Mouse (Mus musculus): ENCODE measurements around the gene Lpcat2b.
"Not testable (repeated sequence)": the region's sequence is repeated elsewhere in the genome, so short reads cannot be mapped to it uniquely, and the experiment has no call there.

Gene Lpcat2b

GRCm38 (mm10) chr5:107431249-107431648 lies at the start of gene Lpcat2b:
Lpcat2b (plus strand) TSS chr5:107431549.
- DNase-seq, result no peak

- DNase-seq, result not testable (repeated sequence)
Measured at GRCm38 (mm10) chr5:107386448-107386847, 44.9 kb upstream of the Lpcat2b start.

- no peak for DNase-seq
Measured at GRCm38 (mm10) chr5:107387788-107388187, 43.6 kb upstream of the Lpcat2b start.

- DNase-seq, result no peak
Measured at GRCm38 (mm10) chr5:107389373-107389772, 42.0 kb upstream of the Lpcat2b start.

GRCm38 (mm10) chr5:107394437-107394836 lies 36.9 kb upstream of the Lpcat2b start:
- DNase-seq, result no peak

GRCm38 (mm10) chr5:107402436-107402835 lies 28.9 kb upstream of the Lpcat2b start, which contains the start of gene Ephx4:
Ephx4 (plus strand) TSS chr5:107402736.
- DNase-seq, result no peak

- DNase-seq, result peak; percentile 57 to 60
Measured at GRCm38 (mm10) chr5:107403011-107403946, 28.1 kb upstream of the Lpcat2b start.

GRCm38 (mm10) chr5:107403947-107404684 lies 27.2 kb upstream of the Lpcat2b start:
- DNase-seq, result peak; percentile 49

GRCm38 (mm10) chr5:107405361-107405760 lies 26.0 kb upstream of the Lpcat2b start:
- no peak for DNase-seq

GRCm38 (mm10) chr5:107410305-107410704 lies 21.0 kb upstream of the Lpcat2b start:
- DNase-seq, result no peak

- DNase-seq, result peak; percentile 14 to 17
Measured at GRCm38 (mm10) chr5:107411326-107411725, 20.0 kb upstream of the Lpcat2b start.

GRCm38 (mm10) chr5:107412285-107412684 lies 19.1 kb upstream of the Lpcat2b start:
- no peak for DNase-seq

- no peak for DNase-seq
Measured at GRCm38 (mm10) chr5:107415098-107415497, 16.3 kb upstream of the Lpcat2b start.

- no peak for DNase-seq
Measured at GRCm38 (mm10) chr5:107421676-107422075, 9.7 kb upstream of the Lpcat2b start.

GRCm38 (mm10) chr5:107434001-107434400 lies 2.7 kb downstream of the Lpcat2b start:
- DNase-seq, result no peak

- no peak for DNase-seq
Measured at GRCm38 (mm10) chr5:107436185-107436584, 4.8 kb downstream of the Lpcat2b start.

- no peak for DNase-seq
Measured at GRCm38 (mm10) chr5:107436587-107437209, 5.3 kb downstream of the Lpcat2b start.

- peak; percentile 97 for DNase-seq
Measured at GRCm38 (mm10) chr5:107437464-107438281, 6.3 kb downstream of the Lpcat2b start, which contains the start of gene Btbd8. Btbd8 (plus strand) TSS chr5:107437997.

GRCm38 (mm10) chr5:107438353-107438752 lies 7.0 kb downstream of the Lpcat2b start:
- no peak for DNase-seq

GRCm38 (mm10) chr5:107441881-107442280 lies 10.5 kb downstream of the Lpcat2b start:
- no peak for DNase-seq

- DNase-seq, result no peak
Measured at GRCm38 (mm10) chr5:107444251-107444650, 12.9 kb downstream of the Lpcat2b start.

- no peak for DNase-seq
Measured at GRCm38 (mm10) chr5:107447977-107448376, 16.6 kb downstream of the Lpcat2b start.

Data from cerebellum, postnatal 36 days (tissue).